Mouse (Mus musculus) intestine, embryonic 14.5 days (tissue): Measurements from ENCODE around the gene Frmd6. TPM values are rescaled to one million over a fixed set of nuclear protein-coding genes. Genes with fewer than 3 reads are reported as not detected.

Experiments used
- ATAC-seq: fragments of 200-750 bp; cut with Nextera tagmentation; replicated peaks from 2 replicates; pipeline ENCODE4 v1.8.0; 2017; ENCODE audit warnings: low read depth, moderate number of reproducible peaks, moderate TSS enrichment, moderate library complexity; ENCODE audit not compliant: low FRiP score, low TSS enrichment
- DNase-seq: peaks from one replicate; pipeline ENCODE4 v3.0.0-alpha.2; 2018; ENCODE audit warnings: low spot score
- H3K27ac ChIP-seq: fragments of 300-500 bp; sonication (generic); 2 replicates; pipeline ENCODE4 v1.5.1; 2014; ENCODE audit warnings: low read depth, mild to moderate bottlenecking, control low read depth
- H3K27me3 ChIP-seq: fragments of 300-500 bp; sonication (generic); replicated peaks from 2 replicates; pipeline ENCODE4 v1.6.1; 2014; ENCODE audit warnings: low read length, control low read depth; ENCODE audit not compliant: control insufficient read depth, insufficient read depth
- H3K36me3 ChIP-seq: fragments of 300-500 bp; sonication (generic); 2 replicates; pipeline ENCODE4 v1.6.1; 2014; ENCODE audit warnings: low read length, control low read depth; ENCODE audit not compliant: control insufficient read depth, insufficient read depth
- H3K4me1 ChIP-seq: fragments of 300-500 bp; sonication (generic); replicated peaks from 2 replicates; pipeline ENCODE4 v1.6.1; 2014; ENCODE audit warnings: low read length, control low read depth, mixed read lengths; ENCODE audit not compliant: control insufficient read depth, insufficient read depth
- H3K4me2 ChIP-seq: fragments of 300-500 bp; sonication (generic); 2 replicates; pipeline ENCODE4 v1.6.1; 2014; ENCODE audit warnings: low read length
- H3K4me3 ChIP-seq: fragments of 300-500 bp; sonication (generic); 2 replicates; pipeline ENCODE4 v1.5.1; 2014; ENCODE audit warnings: low read depth, low read length, control low read depth, mixed read lengths
- H3K9ac ChIP-seq: fragments of 300-500 bp; sonication (generic); 2 replicates; pipeline ENCODE4 v1.6.1; 2014; ENCODE audit warnings: mild to moderate bottlenecking, low read length
- H3K9me3 ChIP-seq: fragments of 300-500 bp; sonication (generic); 2 replicates; pipeline ENCODE4 v1.6.1; 2016; ENCODE audit warnings: low read length, control low read depth; ENCODE audit not compliant: control insufficient read depth
- WGBS: fragments of 180-500 bp; shearing (Covaris S2); extraction: QIAGEN DNeasy Blood & Tissue Kit; methylation state at CpG from one replicate; pipeline ENCODE4 v1.1.7; 2014; 5-methylcytosine and 5-hydroxymethylcytosine counted together
- polyA plus RNA-seq: library from polyadenylated mRNA; unstranded; fragments of >200 nt; fragmentation: Nextera tagmentation; extraction: Ambion mirVana; gene quantifications from 2 replicates; pipeline ENCODE4 v1.2.1, GENCODE M21; 2014

Gene Frmd6
- polyA plus RNA-seq, 1 experiment from 2014 or later = 17.5 TPM

- Histone ChIP-seq H3K4me2 (no peak overlapping the region), H3K4me1 (0 out of 2 replicates have a peak, but pooled peaks cover 5% of the 10 kb centered on the region), H3K9ac (no peak overlapping the region), H3K9me3 (no peaks in the 10 kb centered on the region), H3K27ac (no peak overlapping the region), H3K36me3 (no peaks in the 10 kb centered on the region), H3K4me3 (no peak overlapping the region), H3K27me3 (no peaks in the 10 kb centered on the region)
- ATAC-seq = no peak
- no peak for DNase-seq
- 60% methylated on average over 7 of the region's 7 CpGs for WGBS
Observed at GRCm38 (mm10) chr12:70851342-70851960, 26.1 kb downstream of the Frmd6 start.

GRCm38 (mm10) chr12:70853026-70853425 is 27.7 kb downstream of the Frmd6 start:
- H3K4me2 ChIP-seq = no peak overlapping the region
- no peak overlapping the region for H3K9ac ChIP-seq
- H3K9me3 ChIP-seq = no peaks in the 10 kb centered on the region
- 60% methylated on average over 6 of the region's 6 CpGs for WGBS
- H3K27ac ChIP-seq = no peak overlapping the region
- no peak overlapping the region for H3K4me3 ChIP-seq
- H3K27me3 ChIP-seq = no peaks in the 10 kb centered on the region
- 0 out of 2 replicates have a peak, but pooled peaks cover 5% of the 10 kb centered on the region for H3K4me1 ChIP-seq
- ATAC-seq (no peak), DNase-seq (no peak)
- H3K36me3 ChIP-seq = no peaks in the 10 kb centered on the region

GRCm38 (mm10) chr12:70855678-70856077 is 30.4 kb downstream of the Frmd6 start:
- no peak for ATAC-seq
- no peak overlapping the region for H3K9ac ChIP-seq
- no peaks in the 10 kb centered on the region for H3K36me3 ChIP-seq
- no peak overlapping the region for H3K27ac ChIP-seq
- H3K4me2 ChIP-seq = no peak overlapping the region
- no peaks in the 10 kb centered on the region for H3K9me3 ChIP-seq
- DNase-seq = no peak
- H3K4me1 ChIP-seq = no peaks in the 10 kb centered on the region
- 73% methylated on average over 6 of the region's 6 CpGs for WGBS
- H3K27me3 ChIP-seq = no peaks in the 10 kb centered on the region
- no peak overlapping the region for H3K4me3 ChIP-seq

GRCm38 (mm10) chr12:70856776-70857175 is 31.5 kb downstream of the Frmd6 start:
- H3K27me3 ChIP-seq = no peaks in the 10 kb centered on the region
- ATAC-seq (no peak), DNase-seq (no peak)

GRCm38 (mm10) chr12:70863281-70863680 is 38.0 kb downstream of the Frmd6 start:
- DNase-seq (no peak), ATAC-seq (no peak)
- H3K9me3 ChIP-seq = no peaks in the 10 kb centered on the region
- no peak overlapping the region for H3K4me2 ChIP-seq
- H3K36me3 ChIP-seq = peaks cover 8% of the 10 kb centered on the region; the same call in 1 of the 2 replicates
- 59% methylated on average over 7 of the region's 7 CpGs for WGBS
- H3K4me3 ChIP-seq = no peak overlapping the region
- no peak overlapping the region for H3K9ac ChIP-seq
- H3K27me3 ChIP-seq = no peaks in the 10 kb centered on the region
- H3K4me1 ChIP-seq = no peaks in the 10 kb centered on the region
- H3K27ac ChIP-seq = no peak overlapping the region

More at GRCm38 (mm10) chr12:70856776-70857175, 31.5 kb downstream of the Frmd6 start:
- Histone ChIP-seq H3K36me3 (no peaks in the 10 kb centered on the region), H3K4me2 (no peak overlapping the region), H3K4me1 (no peaks in the 10 kb centered on the region), H3K9me3 (no peaks in the 10 kb centered on the region), H3K27ac (no peak overlapping the region), H3K4me3 (no peak overlapping the region), H3K9ac (no peak overlapping the region)
- WGBS = 86% methylated on average over 4 of the region's 4 CpGs

- no peak overlapping the region for H3K4me2 ChIP-seq
- peaks cover 11% of the 10 kb centered on the region; the same call in 1 of the 2 replicates for H3K4me1 ChIP-seq
- H3K4me3 ChIP-seq = no peak overlapping the region
- H3K27me3 ChIP-seq = no peaks in the 10 kb centered on the region
- peak overlapping the region; percentile 17; the same call in 1 of the 2 replicates for H3K27ac ChIP-seq
- DNase-seq (no peak), ATAC-seq (no peak)
- WGBS = 67% methylated on average over 3 of the region's 3 CpGs
- no peaks in the 10 kb centered on the region for H3K9me3 ChIP-seq
- peaks cover 8% of the 10 kb centered on the region; the same call in 1 of the 2 replicates for H3K36me3 ChIP-seq
- no peak overlapping the region for H3K9ac ChIP-seq
Observed at GRCm38 (mm10) chr12:70867780-70868179, 42.5 kb downstream of the Frmd6 start.

GRCm38 (mm10) chr12:70868190-70868987 is 43.1 kb downstream of the Frmd6 start:
- Histone ChIP-seq H3K4me3 (no peak overlapping the region), H3K27ac (peak overlapping the region; percentile 17; the same call in 1 of the 2 replicates), H3K4me2 (no peak overlapping the region), H3K36me3 (peaks cover 8% of the 10 kb centered on the region; the same call in 1 of the 2 replicates), H3K4me1 (peaks cover 11% of the 10 kb centered on the region; the same call in 1 of the 2 replicates), H3K9ac (no peak overlapping the region), H3K9me3 (no peaks in the 10 kb centered on the region), H3K27me3 (no peaks in the 10 kb centered on the region)
- WGBS = 31% methylated on average over 7 of the region's 7 CpGs
- DNase-seq = no peak
- ATAC-seq = no peak

- 77% methylated on average over 9 of the region's 9 CpGs for WGBS
- DNase-seq = no peak
- H3K9ac ChIP-seq = no peak overlapping the region
- H3K4me2 ChIP-seq = no peak overlapping the region
- H3K4me3 ChIP-seq = no peak overlapping the region
- ATAC-seq = no peak
- peaks cover 11% of the 10 kb centered on the region; the same call in 1 of the 2 replicates for H3K4me1 ChIP-seq
- no peaks in the 10 kb centered on the region for H3K27me3 ChIP-seq
- no peak overlapping the region for H3K27ac ChIP-seq
- peaks cover 8% of the 10 kb centered on the region; the same call in 1 of the 2 replicates for H3K36me3 ChIP-seq
- no peaks in the 10 kb centered on the region for H3K9me3 ChIP-seq
Observed at GRCm38 (mm10) chr12:70868988-70869291, 43.6 kb downstream of the Frmd6 start.
